Mouse (Mus musculus): ENCODE data around the gene Gm3371.
"Not testable (repeated sequence)": the region's sequence is repeated elsewhere in the genome, so short reads cannot be mapped to it uniquely, and the experiment has no call there.

- not testable (repeated sequence) for TF ChIP-seq ZNF384 (IDR thresholded peaks at IDR 0.05; ENCODE audit: low read depth, low read length); CHD2 (IDR thresholded peaks at IDR 0.05; ENCODE audit: low read depth, low read length); ZC3H11A (IDR thresholded peaks at IDR 0.05; ENCODE audit: borderline replicate concordance, low read depth, low read length)
Observed at GRCm38 (mm10) chr14:44365057-44365456, 45.4 kb downstream of the Gm3371 start, which contains the start of gene Gm8229.
